Mouse (Mus musculus): ENCODE results near the gene Ttc39b.

Gene Ttc39b

DNA sequence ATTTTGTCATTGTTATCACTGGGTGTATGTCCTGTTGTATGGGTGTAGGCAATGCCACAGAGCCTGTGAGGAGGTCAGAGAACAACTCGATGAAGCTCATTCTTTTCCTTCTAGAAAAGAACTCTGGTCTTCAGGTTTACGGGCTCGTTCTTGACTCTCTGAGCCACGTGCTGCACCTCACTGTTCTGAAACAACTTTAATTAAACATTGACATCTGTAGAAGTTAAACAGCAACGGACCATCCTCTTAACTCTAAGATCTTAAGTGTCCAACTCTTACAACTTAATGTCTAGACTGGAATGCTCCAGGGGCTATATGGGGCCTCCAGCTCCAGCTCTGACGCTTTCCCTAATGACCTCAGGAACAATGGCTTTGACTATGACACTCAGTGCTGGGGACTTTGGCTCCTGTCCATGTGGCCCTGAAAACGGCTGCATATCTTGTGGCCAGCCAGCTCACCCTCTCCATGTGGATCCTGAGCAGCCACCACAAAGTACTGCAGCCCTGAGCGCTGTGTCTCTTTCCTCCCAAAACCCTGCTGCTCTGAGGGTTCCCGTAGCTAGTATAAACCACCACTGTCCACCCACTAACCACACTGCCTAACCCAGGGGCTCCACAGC is 95.3 kb downstream of the Ttc39b start:
- no peak for DNase-seq (ENCODE audit: low read depth)

GRCm38 (mm10) chr4:83228073-83228472 is 96.0 kb downstream of the Ttc39b start:
- no peak for DNase-seq (ENCODE audit: low read depth)

DNA sequence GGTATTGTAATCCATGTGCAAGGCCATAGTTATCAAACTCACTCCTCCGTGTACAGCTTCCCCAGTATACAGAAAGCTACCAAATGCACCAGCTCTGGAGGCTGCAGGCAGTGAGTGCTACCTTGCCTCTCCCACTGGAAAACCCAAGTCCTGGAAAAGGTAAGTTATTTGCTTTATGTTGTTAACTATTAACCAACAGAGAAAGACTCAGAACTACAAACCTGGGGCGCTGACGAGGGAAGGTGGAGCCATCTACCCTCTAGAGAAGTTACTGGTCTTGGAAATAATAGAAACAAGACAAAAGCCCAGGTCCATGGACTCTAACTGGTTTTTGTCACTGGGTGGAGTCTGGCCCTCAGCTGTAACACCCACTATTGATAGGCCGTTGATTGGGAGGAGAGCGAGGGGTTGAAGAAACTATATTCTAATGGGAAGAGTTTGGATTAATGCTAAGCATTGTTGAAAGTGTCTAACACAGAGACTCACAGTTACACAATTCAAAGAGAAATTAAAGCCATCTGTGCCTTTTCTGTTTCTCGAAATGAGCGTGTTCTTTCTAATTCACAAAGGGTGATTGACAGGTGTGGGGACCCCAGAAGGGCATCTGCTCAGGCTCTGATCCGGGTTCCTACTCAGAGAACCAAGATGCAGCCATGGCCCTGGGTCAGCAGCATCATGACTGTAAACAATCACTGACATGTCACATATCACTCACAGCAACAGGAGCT is 98.3 kb downstream of the Ttc39b start:
- no peak for DNase-seq (ENCODE audit: low read depth)

GRCm38 (mm10) chr4:83224242-83224641 is 99.8 kb downstream of the Ttc39b start:
- DNase-seq (ENCODE audit: low read depth), result no peak

- no peak for DNase-seq (ENCODE audit: low read depth)
These were observed 100.9 kb downstream of the Ttc39b start for GRCm38 (mm10) chr4:83223197-83223596.

- no peak for DNase-seq (ENCODE audit: low read depth)
These were observed 103.1 kb downstream of the Ttc39b start for GRCm38 (mm10) chr4:83220761-83221557.

DNA sequence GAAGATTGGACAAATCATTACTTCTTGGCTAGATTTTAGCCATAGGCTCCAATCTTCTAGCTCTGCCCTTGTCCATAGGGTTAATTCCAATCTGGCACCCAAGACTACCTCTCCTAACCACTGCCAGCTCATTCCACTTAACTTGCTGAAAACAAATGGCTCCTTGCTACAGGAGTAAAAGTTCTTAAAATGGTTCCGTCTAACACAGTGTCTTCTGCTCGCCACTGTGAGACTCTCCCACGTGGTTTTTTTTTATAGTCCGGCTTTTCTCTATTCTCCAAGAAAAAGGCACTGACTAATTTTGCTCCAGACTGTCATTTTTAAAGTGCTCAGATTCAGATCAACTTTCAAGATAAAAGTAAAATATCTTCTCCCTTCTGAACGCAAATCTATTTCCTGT is 104.8 kb downstream of the Ttc39b start:
- no peak for DNase-seq (ENCODE audit: low read depth)

DNA sequence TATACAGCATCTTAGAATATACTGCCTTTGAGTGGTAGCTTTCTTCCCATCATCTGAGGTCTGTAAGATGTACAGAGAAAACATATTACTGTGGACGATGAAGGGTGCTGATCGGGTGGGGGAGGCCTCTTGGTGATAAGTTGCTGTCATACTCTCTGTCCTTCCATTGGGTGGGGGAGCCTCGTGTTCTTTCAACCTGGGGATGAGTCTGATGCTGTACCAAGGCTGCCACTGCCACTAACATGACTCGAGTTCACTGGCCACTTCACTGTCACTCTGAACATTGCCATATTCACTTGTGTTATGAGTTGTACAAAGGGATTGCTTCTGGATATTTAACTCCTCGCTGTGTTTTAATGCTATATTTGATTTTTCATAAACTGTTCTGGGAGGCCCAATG is 106.9 kb downstream of the Ttc39b start:
- no peak for DNase-seq (ENCODE audit: low read depth)

DNA sequence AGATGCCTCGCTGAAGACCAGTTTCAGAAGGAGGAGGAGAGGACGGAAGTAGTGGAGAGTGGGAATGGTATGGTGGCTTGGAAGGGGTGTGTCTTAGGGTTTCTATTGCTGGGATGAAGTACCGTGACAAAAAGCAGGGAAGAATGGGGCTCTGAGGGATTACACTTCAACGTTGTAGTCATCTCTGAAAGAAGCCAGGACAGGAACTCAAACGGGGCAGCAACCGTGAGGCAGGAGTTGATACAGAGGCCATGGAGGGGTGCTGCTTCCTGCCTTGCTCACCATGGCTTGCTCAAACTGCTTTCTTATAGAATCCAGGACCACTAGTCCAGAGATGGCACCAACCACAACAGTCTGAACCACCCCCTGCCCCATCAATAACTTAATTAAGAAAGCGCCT is 107.7 kb downstream of the Ttc39b start:
- no peak for DNase-seq (ENCODE audit: low read depth)

GRCm38 (mm10) chr4:83215776-83216175 is 108.3 kb downstream of the Ttc39b start:
- no peak for DNase-seq (ENCODE audit: low read depth)

DNA sequence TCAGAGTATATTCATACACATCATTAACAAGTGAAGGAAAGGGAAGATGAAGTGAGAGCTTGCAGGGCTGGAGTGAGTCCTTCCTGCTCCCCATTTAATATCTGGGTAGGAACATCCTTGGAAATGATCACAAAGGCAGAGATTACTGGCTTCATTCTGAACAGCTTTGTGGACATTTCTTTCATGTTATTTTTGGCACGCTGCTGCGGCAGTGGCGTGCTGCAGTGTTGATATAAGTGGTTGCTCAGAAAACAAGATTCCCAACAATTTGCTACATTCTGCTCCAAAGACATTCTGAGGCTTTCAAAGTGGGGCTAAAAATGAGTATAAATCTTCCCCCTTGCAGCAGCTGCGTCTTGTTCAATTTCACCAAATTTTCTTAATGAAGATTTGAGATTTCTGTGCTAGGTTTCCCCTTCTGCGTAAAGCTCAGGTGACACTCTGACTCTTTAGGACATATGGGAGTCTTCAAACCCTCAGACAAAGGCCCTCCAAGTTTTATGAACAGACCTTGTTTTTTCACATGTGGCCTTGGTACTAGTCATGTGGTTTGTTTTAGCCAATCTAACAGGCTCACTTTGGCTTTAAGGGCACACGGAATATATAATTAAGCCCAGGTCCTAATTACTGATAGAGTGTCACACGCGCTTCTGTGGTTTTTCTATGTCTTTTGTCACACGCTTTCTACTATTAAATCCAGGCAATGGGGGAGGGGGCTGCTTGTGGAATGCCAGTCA is 109.1 kb downstream of the Ttc39b start:
- no peak for DNase-seq (ENCODE audit: low read depth)

GRCm38 (mm10) chr4:83213752-83214151 is 110.3 kb downstream of the Ttc39b start:
- no peak for DNase-seq (ENCODE audit: low read depth)

DNA sequence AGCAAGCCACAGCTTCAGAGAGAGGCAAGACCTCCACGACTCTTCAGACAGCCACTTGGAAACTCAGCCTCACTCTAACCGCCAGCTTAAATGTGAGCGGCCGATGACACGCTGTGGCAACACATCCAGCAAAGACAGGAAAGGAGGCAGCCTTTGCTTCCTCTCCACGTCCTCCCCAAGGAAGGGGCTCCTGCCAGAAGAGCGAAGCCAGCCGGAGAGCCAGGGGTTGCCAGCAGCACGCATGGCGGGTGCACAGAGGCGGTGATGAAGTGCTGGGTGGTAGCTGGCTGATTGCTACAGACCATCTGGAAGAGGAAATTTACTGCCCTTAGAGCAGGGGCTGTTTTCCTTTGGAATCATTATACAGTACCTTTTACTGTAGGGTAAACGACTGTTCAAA is 112.3 kb downstream of the Ttc39b start:
- DNase-seq (ENCODE audit: low read depth), result no peak

DNA sequence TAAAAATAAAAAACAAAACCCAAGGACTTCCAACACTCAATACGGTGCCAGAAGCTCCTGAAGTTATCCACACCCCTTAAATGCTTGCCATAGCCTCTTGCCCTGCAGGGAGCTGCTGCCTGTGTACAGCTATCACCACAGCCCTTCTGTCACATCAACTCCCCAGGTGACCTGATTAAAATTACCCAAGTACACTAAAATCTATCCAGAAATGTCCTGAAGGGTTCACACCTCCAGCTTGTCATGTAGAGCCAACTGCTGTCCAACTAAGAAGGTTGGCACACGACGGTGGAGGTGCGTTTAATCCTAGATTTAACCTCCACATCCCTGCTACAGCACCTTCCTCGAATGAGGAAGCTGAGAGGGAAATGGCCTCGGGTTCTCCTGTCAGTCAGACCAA is 113.6 kb downstream of the Ttc39b start:
- DNase-seq (ENCODE audit: low read depth), result no peak

DNA sequence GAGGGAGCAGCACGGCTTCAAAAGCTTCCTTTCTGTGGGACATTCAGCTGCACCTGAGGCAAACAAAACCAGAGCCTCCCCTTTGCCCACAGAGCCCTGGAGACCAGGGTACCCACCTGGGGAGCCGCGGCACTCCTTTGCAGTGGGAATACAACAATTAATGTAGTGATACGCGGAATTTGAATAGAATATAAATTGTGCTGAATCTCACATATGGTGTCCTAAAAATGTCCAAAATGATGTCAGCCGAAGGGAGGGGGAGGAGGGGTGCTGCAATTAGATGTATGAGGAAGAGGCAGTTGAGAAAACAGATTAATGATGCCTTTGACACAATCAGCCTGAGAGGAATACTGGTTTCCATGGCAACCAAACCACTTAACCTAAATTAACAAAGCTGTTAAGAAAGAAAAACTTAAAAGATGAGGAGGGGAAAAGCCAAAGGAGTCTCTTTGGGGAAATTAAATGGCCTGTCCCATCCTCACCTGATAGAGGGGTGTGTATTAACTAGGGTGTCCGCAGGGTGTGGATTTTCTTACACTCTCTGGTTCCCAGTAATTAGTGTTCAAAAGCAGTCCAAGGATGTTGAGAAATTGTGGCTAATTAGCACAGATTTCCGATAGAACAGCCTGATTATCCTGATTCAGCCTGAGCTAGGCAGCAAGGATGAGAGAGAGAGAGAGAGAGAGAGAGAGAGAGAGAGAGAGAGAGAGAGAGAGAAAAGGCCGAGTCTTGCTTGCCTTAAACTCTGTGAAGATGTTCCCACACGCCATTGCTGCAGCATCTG is 117.1 kb downstream of the Ttc39b start:
- DNase-seq (ENCODE audit: low read depth), result no peak

DNA sequence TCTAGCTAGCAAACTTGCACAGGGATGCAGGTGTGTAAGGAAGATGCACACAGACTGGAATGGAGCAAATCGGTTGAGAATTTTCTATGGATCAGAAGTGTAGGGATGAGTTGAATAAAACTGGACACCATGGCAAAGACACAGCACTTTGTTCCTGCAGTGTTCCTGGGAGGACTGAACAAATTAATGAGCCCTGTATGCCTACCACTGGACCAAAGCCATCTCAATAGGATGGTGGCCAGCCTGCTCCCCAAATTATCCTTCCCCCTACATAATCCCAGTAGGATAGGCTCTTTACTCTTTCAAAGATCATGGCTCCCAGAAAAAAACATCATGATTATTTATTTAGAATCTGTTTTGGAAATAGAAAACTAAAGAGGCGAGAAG is 117.6 kb downstream of the Ttc39b start:
- DNase-seq (ENCODE audit: low read depth), result no peak

- no peak for DNase-seq (ENCODE audit: low read depth)
These were observed 124.7 kb downstream of the Ttc39b start for GRCm38 (mm10) chr4:83199391-83199790.

GRCm38 (mm10) chr4:83198123-83198522 is 125.9 kb downstream of the Ttc39b start:
- no peak for DNase-seq (ENCODE audit: low read depth)

GRCm38 (mm10) chr4:83189736-83190135 is 134.3 kb downstream of the Ttc39b start:
- DNase-seq (ENCODE audit: low read depth), result no peak

DNA sequence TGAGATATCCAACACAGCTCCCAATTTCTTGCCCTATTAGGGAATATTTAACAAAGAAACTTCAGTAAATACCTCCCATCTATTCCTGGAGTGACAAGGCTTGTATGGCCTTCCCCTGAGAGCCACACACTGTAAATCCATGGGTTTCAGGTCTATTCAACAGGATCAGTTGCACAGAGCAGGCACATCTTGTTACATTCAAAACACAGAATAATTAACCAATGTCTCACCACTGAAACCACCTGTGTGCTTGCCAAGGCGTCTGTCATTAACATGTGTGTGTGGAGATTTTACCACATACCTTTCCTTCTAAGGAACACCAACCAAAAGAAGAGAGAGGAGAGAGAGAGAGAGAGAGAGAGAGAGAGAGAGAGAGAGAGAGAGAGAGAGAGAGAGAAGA is 136.7 kb downstream of the Ttc39b start:
- DNase-seq (ENCODE audit: low read depth), result no peak

GRCm38 (mm10) chr4:83186448-83186847 is 137.6 kb downstream of the Ttc39b start:
- DNase-seq (ENCODE audit: low read depth), result no peak

All from c-Kit-positive CD71-negative TER-119-negative erythroid progenitor cells, embryonic 14.5 days (primary cell).